Mouse (Mus musculus): Measurements from ENCODE around the gene Fam124b. TPM values are rescaled to one million over a fixed set of nuclear protein-coding genes. Genes with fewer than 3 reads are reported as not detected.

Fam124b gene
- total RNA-seq (2014; fragmentation: Nextera tagmentation) = 0.94 TPM in 1 of 2 replicates, not detected in the other
- not detected in 2 replicates for total RNA-seq (2017)

DNA sequence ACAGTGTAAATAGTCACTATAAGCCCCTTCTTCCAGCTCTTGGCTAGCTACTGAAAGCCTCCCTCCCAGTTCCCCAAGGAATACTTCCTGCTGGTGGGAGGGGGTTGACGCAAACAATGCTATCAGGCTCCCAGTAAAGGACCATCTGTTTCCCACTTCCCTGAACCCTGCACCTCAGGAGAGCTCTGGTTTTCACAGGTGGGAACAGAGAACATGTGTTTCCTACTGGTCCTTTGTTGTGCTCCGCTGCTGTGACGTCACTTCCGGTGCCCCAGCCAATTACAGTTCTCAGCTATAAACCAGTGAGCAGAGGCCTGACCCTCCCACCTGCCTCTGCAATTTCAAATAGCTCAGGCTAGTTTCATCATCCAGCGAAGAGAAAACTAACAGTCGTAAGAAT lies at the start of gene Fam124b:
TSS of gene Fam124b (minus strand) at position 206 of the 400 bp plus-strand sequence.
- no peak for ATAC-seq (replicated peaks; ENCODE audit: low FRiP score, low TSS enrichment, poor library complexity, severe bottlenecking)

DNA sequence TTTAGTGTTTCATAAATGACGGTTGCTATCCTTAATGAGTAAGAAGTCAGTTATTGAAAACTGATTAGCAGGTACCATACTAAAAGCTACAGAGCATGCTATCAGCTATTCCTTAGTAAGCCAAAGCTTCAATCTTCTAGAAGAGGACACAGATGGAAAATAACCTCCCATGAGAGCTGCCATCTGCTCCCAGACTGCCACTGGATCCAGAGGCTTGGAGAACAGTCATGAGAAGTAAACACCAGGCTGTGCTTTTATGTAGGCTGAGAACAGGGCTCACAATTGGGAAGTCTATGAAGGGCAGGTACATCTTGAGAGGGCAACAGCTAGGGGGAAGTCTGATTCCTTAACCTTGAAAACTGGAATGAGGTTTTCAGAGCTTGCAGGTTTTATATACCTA lies 42.2 kb upstream of the Fam124b start:
- ATAC-seq (replicated peaks; ENCODE audit: low FRiP score, low TSS enrichment, poor library complexity, severe bottlenecking) = no peak

DNA sequence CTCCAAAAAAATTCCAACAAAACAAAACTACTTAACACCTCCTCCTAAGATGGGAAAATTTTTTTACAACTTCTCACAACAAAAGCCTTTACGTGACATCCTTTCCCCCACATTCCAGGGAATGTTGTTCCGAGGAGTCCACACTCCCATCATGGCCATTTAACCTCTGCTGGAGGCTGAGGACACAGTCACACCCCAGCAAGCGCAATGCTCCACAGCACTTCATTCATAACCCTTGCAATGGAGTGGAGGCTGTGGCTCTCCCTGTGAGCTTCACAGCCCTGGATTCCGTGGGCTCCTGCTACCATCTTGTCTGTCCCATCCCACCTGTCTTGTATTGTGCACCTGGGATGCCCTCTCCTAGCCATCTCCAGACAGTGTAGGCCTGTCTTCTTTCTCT lies 40.4 kb upstream of the Fam124b start:
- no peak for ATAC-seq (replicated peaks; ENCODE audit: low FRiP score, low TSS enrichment, poor library complexity, severe bottlenecking)

DNA sequence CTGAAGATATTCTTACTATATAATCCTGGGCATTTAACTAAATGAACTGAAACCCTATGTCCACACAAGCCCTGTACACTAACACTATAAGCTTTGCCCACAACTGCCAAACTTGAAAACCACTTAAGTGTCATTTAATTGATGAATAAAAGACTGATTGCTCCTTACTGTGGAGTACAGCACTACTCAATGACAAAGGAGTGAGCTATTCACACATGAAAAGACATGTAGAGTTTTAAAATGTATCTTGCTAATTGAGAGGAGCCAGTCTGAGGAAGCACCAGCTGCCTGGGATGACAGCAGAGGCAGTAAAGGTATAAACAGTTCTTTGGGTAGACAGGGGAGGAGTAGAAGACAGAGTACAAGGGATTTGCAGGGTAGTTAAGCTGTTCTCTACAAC lies 35.0 kb upstream of the Fam124b start:
- ATAC-seq (replicated peaks; ENCODE audit: low FRiP score, low TSS enrichment, poor library complexity, severe bottlenecking) = no peak

DNA sequence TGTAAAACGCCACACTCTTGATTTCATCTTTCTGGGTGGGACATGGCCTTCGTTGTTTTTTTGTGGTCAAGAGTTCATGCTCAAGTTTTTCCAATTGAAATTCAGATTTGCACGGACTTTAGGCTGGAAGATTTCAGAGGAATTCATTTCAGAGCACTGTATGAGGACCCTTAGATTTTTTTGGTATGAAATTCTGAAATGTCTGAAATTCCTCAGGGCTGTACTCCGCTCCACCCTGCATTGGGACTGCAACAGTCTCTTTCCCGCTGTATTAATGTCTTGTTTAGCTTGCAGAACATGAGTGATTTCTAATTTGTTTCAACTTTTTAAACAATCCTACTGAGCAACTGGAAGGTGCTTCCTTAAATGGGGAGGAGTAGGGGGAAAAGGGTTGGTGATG lies 32.0 kb upstream of the Fam124b start:
- no peak for ATAC-seq (replicated peaks; ENCODE audit: low FRiP score, low TSS enrichment, poor library complexity, severe bottlenecking)

DNA sequence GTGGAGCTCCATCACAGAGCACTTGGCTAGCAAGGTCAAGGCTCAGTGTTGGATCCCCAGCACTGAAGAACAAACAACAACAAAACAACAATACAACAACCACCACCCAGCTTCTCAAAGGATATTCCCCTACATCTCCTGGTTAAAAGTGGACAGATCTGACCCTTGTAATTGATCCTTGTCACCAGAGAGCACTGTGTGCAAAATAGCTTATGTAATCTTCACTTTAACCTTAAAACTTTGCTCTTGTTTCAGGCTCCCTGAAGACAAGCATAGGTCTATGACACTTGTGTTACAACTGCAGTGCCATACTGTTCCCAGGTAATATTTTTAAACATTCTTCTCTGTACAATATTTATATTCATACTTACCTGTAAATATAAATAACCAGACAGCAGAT lies 28.9 kb upstream of the Fam124b start:
- no peak for ATAC-seq (replicated peaks; ENCODE audit: low FRiP score, low TSS enrichment, poor library complexity, severe bottlenecking)

DNA sequence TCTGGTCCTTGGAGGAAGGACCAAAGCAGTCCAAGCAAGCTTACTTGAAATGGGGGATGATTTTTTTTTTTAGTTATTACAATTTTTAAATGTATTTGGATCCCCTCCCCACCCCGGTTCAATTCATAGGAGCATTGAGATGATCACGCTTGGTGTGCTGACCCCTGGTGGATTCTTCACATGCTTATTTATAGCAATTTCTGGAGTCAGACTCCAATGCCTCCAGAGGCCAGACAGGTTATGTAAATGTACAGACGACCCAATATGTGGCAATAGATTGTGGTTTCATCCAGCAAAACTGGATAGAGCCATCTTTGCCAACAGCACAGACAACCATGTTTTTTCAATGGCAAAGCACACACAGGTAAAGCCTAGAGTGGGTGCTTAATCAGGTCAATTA lies 25.9 kb upstream of the Fam124b start:
- peak; percentile 34; the same call in 1 of the 2 replicates for ATAC-seq (replicated peaks; ENCODE audit: low FRiP score, low TSS enrichment, poor library complexity, severe bottlenecking)

DNA sequence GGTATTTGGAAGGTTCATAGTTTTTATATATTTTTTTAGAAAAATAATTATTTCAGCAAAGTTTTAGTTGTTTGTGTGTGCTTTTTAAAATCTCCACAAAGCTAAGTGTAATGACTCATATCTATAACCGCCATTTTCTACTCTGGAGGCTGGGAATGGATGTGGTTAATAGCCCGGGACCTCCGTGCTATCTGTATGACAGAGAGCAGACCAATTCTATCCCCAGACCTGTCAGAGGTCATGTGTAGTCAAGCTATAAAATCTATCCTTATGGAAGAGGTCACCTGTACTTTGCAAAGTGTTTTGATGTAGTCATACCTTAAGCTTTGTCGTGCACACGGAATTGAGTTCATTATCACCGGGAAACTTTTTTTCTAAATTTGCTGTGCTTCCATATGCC lies 23.3 kb upstream of the Fam124b start:
- no peak for ATAC-seq (replicated peaks; ENCODE audit: low FRiP score, low TSS enrichment, poor library complexity, severe bottlenecking)

DNA sequence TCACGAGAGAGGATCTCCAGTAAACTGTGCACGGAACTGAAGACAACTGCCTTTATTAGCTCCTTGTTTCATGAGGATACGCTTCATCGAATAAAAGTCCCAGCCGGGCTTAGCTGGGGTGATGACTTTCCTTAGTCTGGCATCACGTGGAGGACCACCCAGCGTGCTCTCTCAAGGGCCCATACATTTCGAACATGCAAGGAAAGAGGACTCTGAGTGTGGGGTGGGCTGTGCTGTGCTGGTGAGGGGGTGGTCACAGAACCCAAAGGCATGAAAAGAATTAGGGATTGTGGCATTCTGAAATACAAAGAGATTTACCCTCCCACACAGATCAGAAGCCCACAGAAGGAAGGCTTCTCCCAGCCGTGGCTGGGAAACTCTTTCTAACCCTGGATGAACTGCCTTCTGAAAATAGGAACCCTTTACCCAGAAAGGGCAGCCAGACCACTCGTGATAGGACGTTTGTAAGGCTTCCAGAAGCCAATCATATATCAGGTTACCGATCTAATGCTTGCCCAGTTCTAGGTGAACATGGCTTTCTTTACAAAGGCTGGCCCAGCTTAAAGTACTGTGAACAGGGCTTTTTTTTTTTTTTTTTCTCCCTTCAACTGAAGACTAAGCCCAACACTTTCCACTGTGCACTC lies 21.9 kb upstream of the Fam124b start:
- ATAC-seq (replicated peaks; ENCODE audit: low FRiP score, low TSS enrichment, poor library complexity, severe bottlenecking) = no peak

DNA sequence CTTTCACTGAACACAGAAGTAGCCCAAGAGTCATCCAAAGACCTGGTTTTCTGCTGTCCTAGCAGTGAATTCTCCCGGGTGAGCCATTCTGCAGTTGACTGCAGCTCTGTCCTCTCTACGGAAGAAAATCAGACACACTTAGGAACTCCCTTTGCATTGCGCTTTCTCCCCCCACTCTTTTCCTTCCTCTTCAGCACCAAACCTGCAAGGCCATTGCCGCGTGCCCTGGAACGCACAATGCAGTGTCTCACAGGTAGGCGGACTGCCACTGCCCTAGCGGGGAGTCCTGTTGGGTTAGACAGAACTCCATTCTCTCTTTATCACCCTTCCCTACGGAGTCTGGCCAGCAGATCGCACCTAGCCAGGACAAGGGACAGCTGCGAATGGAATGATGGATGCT lies 21.2 kb upstream of the Fam124b start:
- no peak for ATAC-seq (replicated peaks; ENCODE audit: low FRiP score, low TSS enrichment, poor library complexity, severe bottlenecking)

DNA sequence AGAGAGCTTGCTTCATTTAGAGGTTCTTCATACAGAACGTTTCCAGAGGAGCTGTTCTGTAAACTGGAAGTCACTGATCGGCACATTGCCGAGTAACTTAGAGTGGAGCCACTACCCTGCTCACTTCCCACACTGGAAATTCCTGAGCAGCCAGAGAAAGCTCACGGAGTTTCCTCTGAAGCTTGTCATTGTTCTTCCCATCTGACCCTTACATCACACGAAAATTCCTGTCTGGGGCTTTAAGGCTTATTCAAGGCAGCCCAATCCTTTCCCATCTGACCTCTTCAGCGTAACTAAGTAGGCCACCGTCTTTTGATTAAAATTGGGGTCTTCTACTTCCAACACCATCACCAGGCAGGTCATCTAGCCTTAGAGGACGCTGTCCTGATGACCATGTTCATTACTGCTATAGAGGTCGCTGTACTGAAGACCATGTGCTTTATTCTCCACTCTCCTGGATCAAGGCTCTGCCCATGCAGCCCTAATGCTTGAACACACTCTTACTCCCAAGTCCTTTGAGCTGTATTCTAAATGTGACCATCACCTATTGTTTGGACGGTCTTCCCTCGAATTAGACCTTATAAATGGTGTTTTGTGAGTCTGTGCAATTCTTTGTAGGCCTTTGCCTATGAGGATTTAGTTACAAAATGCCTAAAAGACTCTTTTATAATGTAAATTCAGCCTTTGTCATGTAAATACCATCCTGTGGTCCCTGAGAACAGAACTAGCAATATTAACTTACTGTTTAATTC lies 18.9 kb upstream of the Fam124b start:
- no peak for ATAC-seq (replicated peaks; ENCODE audit: low FRiP score, low TSS enrichment, poor library complexity, severe bottlenecking)

DNA sequence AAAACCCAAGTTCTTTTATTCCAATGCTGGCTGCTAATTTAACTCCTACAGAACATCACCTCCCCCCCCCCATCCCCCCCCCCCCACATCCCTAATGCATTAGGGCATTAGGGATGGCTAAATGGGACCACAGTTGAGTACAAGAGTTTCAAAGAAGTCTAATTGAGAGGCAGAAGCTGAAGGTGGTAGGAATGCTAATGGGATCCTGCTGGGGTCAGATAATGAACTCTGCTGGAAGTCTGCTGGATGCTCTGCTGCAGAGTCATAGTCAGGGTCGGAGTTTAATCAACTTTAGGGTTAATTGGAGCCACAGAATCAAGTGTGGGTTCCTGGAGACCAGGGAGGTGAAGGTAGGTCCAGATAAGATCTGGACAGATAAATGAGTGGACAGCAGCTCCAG lies 17.9 kb upstream of the Fam124b start:
- no peak for ATAC-seq (replicated peaks; ENCODE audit: low FRiP score, low TSS enrichment, poor library complexity, severe bottlenecking)

DNA sequence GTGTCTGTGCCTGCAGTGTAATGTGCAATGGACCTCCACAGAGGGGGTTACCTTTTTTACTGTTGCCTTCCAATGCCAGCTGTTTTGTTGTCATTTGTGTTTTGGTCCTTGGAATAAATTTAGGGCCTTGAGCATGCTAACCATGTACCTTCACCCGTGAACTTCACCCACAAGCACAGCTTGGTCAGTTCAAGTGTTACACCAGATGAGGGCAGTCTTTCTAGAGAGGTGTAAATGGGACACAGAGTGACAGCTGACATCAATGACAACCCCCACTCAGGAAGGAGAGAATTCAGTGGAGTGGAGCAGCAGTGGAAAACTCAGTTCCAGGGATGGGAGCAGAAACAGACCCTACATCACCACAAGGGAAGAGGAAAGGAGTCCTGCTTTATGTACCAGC lies 12.3 kb upstream of the Fam124b start:
- ATAC-seq (replicated peaks; ENCODE audit: low FRiP score, low TSS enrichment, poor library complexity, severe bottlenecking) = peak; percentile 37; the same call in 1 of the 2 replicates

DNA sequence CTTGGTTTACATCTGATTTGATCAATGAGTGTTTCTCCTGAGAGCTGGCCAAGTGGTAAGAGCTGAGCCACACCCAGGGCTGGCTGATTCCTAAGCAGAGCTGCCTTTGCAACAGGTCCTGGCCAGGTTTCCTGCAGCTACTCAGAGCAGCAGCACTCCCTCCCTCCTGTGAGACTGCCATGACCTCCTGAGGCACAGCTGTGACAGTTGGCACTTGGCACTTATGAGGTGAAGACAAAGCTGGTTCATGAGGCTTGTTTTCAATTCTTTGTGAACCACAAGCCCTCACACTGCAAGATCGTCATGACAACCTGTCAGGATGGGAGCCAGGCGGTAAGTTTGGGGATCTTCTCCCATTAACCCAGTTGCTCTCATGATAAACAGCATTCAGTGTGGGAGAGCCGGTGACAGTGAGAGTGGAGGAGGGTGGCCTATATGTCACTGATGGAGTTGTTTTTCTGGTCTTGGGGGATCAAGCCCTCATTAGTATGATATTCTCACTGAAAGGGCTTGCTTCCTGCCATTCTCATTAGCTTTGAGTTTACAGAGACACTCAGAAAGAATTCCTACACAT lies 6.7 kb upstream of the Fam124b start:
- no peak for ATAC-seq (replicated peaks; ENCODE audit: low FRiP score, low TSS enrichment, poor library complexity, severe bottlenecking)

DNA sequence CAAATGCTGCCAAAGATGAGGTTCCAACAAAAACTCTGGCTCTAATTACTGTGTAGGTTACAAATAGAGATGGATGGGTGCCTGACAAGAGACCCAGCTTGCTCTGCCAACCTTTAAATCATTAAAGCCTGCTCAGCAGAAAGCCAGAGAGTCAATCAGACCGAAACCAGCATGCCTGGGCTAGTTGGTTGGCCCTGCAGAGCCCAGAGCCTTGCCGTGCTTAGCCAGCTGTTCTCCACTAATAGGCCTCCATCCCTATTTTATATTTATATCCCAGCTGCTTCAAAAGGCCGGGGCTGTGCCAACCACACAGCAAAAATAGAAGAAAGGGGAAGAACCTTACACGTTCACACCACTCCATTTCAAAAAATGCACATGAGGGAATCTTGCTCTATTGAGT lies 2.9 kb upstream of the Fam124b start:
- no peak for ATAC-seq (replicated peaks; ENCODE audit: low FRiP score, low TSS enrichment, poor library complexity, severe bottlenecking)

DNA sequence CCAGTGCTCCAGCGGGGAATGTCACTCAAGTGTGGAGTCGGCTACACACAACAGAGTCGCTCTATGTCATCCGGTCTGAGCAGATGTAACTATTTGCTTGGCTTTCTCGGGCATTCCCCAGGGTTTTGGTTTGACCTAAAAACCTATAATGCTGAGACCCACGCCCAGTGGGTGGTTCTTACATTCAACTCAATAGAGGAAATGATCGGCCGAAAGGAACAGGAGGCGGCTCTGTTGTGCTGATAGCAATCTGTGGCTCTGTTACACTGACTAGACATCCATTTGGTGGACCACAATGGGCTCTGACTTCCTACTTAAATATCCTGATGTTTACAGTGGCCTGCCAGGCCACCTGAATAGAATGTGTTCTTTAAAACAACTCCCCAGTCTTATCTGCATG lies 4.4 kb downstream of the Fam124b start:
- peak; percentile 62 for ATAC-seq (replicated peaks; ENCODE audit: low FRiP score, low TSS enrichment, poor library complexity, severe bottlenecking)

DNA sequence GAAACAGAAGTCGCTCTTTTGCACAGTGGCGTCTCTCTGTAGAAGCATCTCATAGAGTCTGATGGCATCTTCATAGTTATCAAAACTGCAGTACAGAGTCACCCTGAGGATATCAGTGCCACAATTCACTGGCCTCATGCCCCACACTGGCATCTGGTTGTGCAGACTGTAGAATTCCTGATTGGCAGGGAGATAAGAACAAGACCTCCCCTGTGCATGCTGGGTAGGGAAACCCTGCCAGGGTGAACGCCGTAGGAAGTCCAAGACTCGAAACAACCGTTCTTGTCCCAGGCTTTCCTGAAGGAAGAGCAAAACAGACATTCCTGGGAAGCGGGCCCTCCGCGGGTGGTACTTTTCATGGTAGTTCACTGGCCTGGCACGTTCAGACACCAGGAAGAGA lies 5.1 kb downstream of the Fam124b start:
- no peak for ATAC-seq (replicated peaks; ENCODE audit: low FRiP score, low TSS enrichment, poor library complexity, severe bottlenecking)

DNA sequence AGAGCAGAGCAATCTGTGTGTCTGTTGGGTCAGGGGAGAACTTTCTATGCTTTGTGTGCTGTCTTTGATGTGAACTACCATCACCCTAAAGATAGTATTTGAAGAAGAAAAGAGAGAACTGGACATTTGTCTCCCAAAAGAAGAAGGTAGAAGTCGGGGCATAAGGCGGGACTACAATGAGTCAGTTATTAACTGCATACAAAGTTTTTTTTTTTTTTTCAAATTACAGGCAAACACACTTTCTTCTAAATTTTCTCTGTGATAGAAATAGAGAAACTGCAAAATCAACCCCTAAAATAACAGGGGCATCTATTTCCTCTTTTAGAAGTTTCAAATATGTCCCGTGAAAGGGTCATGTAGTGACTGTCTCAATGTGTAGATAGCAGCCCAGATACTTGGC lies 16.0 kb downstream of the Fam124b start:
- no peak for ATAC-seq (replicated peaks; ENCODE audit: low FRiP score, low TSS enrichment, poor library complexity, severe bottlenecking)

DNA sequence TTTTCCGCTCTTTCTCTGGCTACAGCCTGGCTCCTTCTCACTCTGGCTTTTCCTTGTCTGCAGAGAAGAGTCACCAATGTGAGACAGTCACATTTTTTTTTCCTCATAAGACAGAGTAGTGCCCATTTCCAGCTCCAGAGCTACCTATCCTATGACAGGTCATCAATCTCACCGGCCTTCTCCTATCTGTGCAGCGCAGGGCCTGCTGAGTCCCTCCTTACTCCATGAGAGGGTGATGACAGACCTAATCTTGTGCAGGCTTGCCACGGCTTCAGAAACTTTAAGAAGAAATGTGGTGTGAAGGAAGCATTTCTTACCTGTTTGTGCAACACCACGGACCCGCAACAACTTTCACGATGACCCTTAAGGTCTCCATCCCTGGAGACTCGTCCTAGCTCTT lies 25.4 kb downstream of the Fam124b start:
- ATAC-seq (replicated peaks; ENCODE audit: low FRiP score, low TSS enrichment, poor library complexity, severe bottlenecking) = no peak

DNA sequence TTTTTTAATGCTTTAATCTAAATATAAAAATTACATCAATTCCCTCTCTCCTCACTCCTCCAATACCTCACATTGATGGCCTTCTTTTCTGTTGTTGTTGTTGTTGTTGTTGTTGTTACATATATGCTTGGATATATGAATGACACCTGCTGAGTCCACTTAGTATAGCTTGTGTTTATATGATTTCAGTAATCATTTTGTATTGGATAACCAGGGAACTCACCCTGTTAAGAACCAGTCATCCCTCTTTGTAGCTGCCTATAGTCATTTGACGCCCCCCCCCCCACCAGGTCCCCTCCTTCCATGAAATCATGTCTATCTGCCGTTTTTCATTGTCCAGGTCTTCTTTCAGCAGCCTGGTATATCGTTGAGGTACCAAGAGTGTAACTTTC lies 36.9 kb downstream of the Fam124b start:
- no peak for ATAC-seq (replicated peaks; ENCODE audit: low FRiP score, low TSS enrichment, poor library complexity, severe bottlenecking)

Measured in megakaryocyte-erythroid progenitor cell, adult 5-6 weeks (primary cell).